Mouse (Mus musculus) megakaryocyte, embryonic 14.5 days (primary cell): ENCODE data around the gene Ythdc1. TPM values are rescaled to one million over a fixed set of nuclear protein-coding genes. Genes with fewer than 3 reads are reported as not detected.

Source experiments
- H3K27me3 ChIP-seq: replicated peaks from 2 replicates; pipeline ENCODE3; 2012; ENCODE audit warnings: inconsistent platforms
- H3K36me3 ChIP-seq: replicated peaks from 2 replicates; pipeline ENCODE3; 2012; ENCODE audit warnings: low read length, inconsistent platforms, mixed read lengths
- H3K4me1 ChIP-seq: 2 replicates; pipeline ENCODE4 v1.6.1; 2012; ENCODE audit warnings: inconsistent platforms
- H3K4me3 ChIP-seq: replicated peaks from 2 replicates; pipeline ENCODE3; 2012; ENCODE audit warnings: moderate library complexity, mild to moderate bottlenecking, inconsistent platforms
- H3K9me3 ChIP-seq: 2 replicates; pipeline ENCODE4 v1.6.1; 2012; ENCODE audit warnings: inconsistent platforms
- FLI1 ChIP-seq: IDR thresholded peaks from 2 replicates; pipeline ENCODE4 v1.6.1; 2012; ENCODE audit warnings: low read length, inconsistent platforms, mixed read lengths
- GATA1 ChIP-seq: IDR thresholded peaks from 3 replicates; pipeline ENCODE4 v1.6.1; 2012; ENCODE audit warnings: mixed read lengths, low read length, inconsistent platforms, borderline replicate concordance
- polyA plus RNA-seq: library from polyadenylated mRNA; stranded (reverse); fragments of >175 nt; gene quantifications from 2 replicates; pipeline ENCODE4 v1.2.3, GENCODE M21; 2012; ENCODE audit warnings: low replicate concordance; ENCODE audit not compliant: insufficient read depth

The Ythdc1 gene
- polyA plus RNA-seq, 1 experiment, result 12.6 TPM

DNA sequence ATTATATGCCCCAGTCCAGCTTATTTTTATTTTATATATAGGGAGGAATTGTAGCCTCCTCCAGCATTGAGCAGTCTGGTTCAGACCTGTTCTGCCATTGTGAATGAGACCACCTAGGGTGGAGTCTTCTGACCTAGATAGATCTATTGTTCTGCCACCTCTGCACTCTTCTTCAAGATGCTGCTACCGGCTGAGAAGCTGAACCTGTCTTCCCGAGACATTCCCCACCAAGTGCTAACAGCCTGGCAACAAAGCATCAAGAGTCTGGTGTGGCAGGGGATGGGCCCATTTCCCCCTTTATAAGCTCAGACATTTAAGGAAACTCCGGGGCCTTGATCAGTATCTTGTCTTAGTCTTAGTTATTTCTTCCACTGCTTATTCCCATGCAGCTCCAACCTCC, 54.3 kb downstream of the Ythdc1 start:
- no peaks in the 10 kb centered on the region for H3K27me3 ChIP-seq
- H3K36me3 ChIP-seq, result no peaks in the 10 kb centered on the region
- no peaks in the 10 kb centered on the region for H3K9me3 ChIP-seq
- TF ChIP-seq GATA1 (no peak), FLI1 (no peak)
- no peaks in the 10 kb centered on the region for H3K4me1 ChIP-seq
- H3K4me3 ChIP-seq, result no peak overlapping the region

DNA sequence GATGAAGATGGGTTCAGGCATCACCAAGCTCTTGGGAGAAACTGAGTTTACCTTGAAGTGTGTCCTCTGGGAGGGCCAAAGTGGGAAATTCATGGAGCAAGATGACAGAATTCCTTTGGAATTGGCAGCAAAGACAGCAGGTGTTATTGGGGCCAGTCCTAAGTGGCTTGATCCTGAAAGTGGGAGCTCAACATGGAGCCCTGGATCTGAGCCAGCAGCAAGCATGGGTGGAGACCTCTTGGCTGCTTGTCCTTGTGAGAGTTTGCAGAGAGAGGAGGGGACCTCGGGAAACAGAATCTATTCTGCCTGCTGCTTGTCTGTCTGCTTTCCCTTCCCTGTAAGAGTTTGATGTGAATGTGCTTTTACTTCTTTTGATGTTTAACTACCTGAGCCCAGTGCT, 67.9 kb downstream of the Ythdc1 start:
- H3K4me1 ChIP-seq, result no peaks in the 10 kb centered on the region
- H3K9me3 ChIP-seq, result peaks cover 6% of the 10 kb centered on the region
- no peak overlapping the region for H3K4me3 ChIP-seq
- no peaks in the 10 kb centered on the region for H3K36me3 ChIP-seq
- no peak for TF ChIP-seq FLI1
- no peak for TF ChIP-seq GATA1
- no peaks in the 10 kb centered on the region for H3K27me3 ChIP-seq

Other genes with a start within 250 kb of the Ythdc1 start
- gene Tmprss11f, start 171.8 kb upstream of the Ythdc1 start, polyA plus RNA-seq, result not detected in 2 replicates
- gene Tmprss11b, start 127.9 kb upstream of the Ythdc1 start, polyA plus RNA-seq, result not detected in 2 replicates
- not detected in 2 replicates for gene Tmprss11e, start 58.4 kb upstream of the Ythdc1 start, polyA plus RNA-seq
- not detected in 2 replicates for gene Ugt2b34, start 102.7 kb downstream of the Ythdc1 start, polyA plus RNA-seq
- gene Ugt2b1, start 122.3 kb downstream of the Ythdc1 start, polyA plus RNA-seq, result not detected in 2 replicates
- not detected in 2 replicates for gene Ugt2b35, start 196.6 kb downstream of the Ythdc1 start, polyA plus RNA-seq